Mouse (Mus musculus): Measurements from ENCODE around the gene Surf1. TPM values are rescaled to one million over a fixed set of nuclear protein-coding genes. Genes with fewer than 3 reads are reported as not detected.
"Not testable (repeated sequence)": the region's sequence is repeated elsewhere in the genome, so short reads cannot be mapped to it uniquely, and the experiment has no call there.

Gene Surf1
- total RNA-seq, 2 experiments from 2014 or later: 44.3 to 45.3 TPM

GRCm38 (mm10) chr2:26905936-26906335 lies 10.4 kb downstream of the Surf1 start:
- DNase-seq: no peak
- intact Hi-C loops (cut with DNase I): loop anchor here (5.0 to 10.0 kb wide), 2 partner anchors 121 to 461 kb away; partner anchors contain the start of genes Sec16a and Slc2a6

GRCm38 (mm10) chr2:26903311-26903710 lies 13.0 kb downstream of the Surf1 start:
- no peak for DNase-seq
- intact Hi-C loops (cut with DNase I): loop anchor here (10.0 kb wide), 1 partner anchor 459 kb away; the partner anchor contains the start of gene Sec16a

GRCm38 (mm10) chr2:26902467-26903220 lies 13.7 kb downstream of the Surf1 start, which contains the start of gene Surf6:
TSS of gene Surf6 (minus strand) at chr2:26902879.
- DNase-seq: peak; percentile 88 to 92
- intact Hi-C loops (cut with DNase I): loop anchor here (10.0 kb wide), 1 partner anchor 458 kb away; the partner anchor contains the start of gene Sec16a

- intact Hi-C loops (cut with DNase I): loop anchor here (10.0 kb wide), 1 partner anchor 457 kb away; the partner anchor contains the start of gene Sec16a
- no peak for DNase-seq
Observed at GRCm38 (mm10) chr2:26901834-26902400, 14.4 kb downstream of the Surf1 start.

- intact Hi-C loops (cut with DNase I): loop anchor here (10.0 kb wide), 1 partner anchor 456 kb away; the partner anchor contains the start of gene Sec16a
Observed at GRCm38 (mm10) chr2:26900731-26901130, 15.6 kb downstream of the Surf1 start.

GRCm38 (mm10) chr2:26895898-26896297 lies 20.4 kb downstream of the Surf1 start:
- no peak for DNase-seq
- intact Hi-C loops (cut with DNase I): no loop called here

More at GRCm38 (mm10) chr2:26900731-26901130, 15.6 kb downstream of the Surf1 start:
- DNase-seq: no peak

- intact Hi-C loops (cut with DNase I); DNase-seq: not testable (repeated sequence)
Observed at GRCm38 (mm10) chr2:26886170-26886569, 30.2 kb downstream of the Surf1 start.

- intact Hi-C loops (cut with DNase I); DNase-seq: not testable (repeated sequence)
Observed at GRCm38 (mm10) chr2:26885541-26885940, 30.8 kb downstream of the Surf1 start.

GRCm38 (mm10) chr2:26878571-26878970 lies 37.8 kb downstream of the Surf1 start:
- intact Hi-C loops (cut with DNase I): no loop called here
- DNase-seq: no peak

GRCm38 (mm10) chr2:26870666-26871065 lies 45.7 kb downstream of the Surf1 start:
- intact Hi-C loops (cut with DNase I): no loop called here
- DNase-seq: no peak

GRCm38 (mm10) chr2:26864879-26865278 lies 51.5 kb downstream of the Surf1 start, which contains the start of gene Abo:
TSS of gene Abo (minus strand) at chr2:26864979.
- intact Hi-C loops (cut with DNase I): no loop called here

More at GRCm38 (mm10) chr2:26864879-26865278, 51.5 kb downstream of the Surf1 start, which contains the start of gene Abo:
- no peak for DNase-seq

Other genes with a start within 250 kb of the Surf1 start
- gene Lcn4, start 245.2 kb downstream of the Surf1 start, total RNA-seq (2021): not detected
- gene Abo, start 51.6 kb downstream of the Surf1 start, total RNA-seq (2021): not detected
- gene Surf6, start 13.7 kb downstream of the Surf1 start, total RNA-seq (2021): 10 to 100 TPM; 11.3 to 12.3 TPM
- 10 to 100 TPM; 24.4 to 26.5 TPM for gene Med22, start 5.9 kb downstream of the Surf1 start, total RNA-seq (2021)
- 100 to 1,000 TPM; 272 to 313 TPM for gene Rpl7a, start 5.8 kb downstream of the Surf1 start, total RNA-seq (2021)
- 10 to 100 TPM; 14.3 to 15.0 TPM for gene Surf2, start 163 bp downstream of the Surf1 start, total RNA-seq (2021)
- gene Surf4, start 17.4 kb upstream of the Surf1 start, total RNA-seq (2021): 10 to 100 TPM; 84.7 to 88.7 TPM
- under 1 TPM in 1 of 2 experiments, not detected in 1; 0.29 TPM for gene Stkld1, start 17.5 kb upstream of the Surf1 start, total RNA-seq (2021)
- gene Rexo4, start 47.9 kb upstream of the Surf1 start, total RNA-seq (2021): 10 to 100 TPM; 13.6 to 16.4 TPM
- not detected for gene Adamts13, start 56.9 kb upstream of the Surf1 start, total RNA-seq (2021)
- gene Cacfd1, start 93.4 kb upstream of the Surf1 start, total RNA-seq (2021): 10 to 100 TPM; 32.4 to 37.2 TPM
- under 1 TPM; 0.41 TPM for gene Slc2a6, start 111.5 kb upstream of the Surf1 start, total RNA-seq (2021)
- gene Mymk, start 155.6 kb upstream of the Surf1 start, total RNA-seq (2021): not detected
- 10 to 100 TPM; 27.9 to 36.3 TPM for gene Adamtsl2, start 162.8 kb upstream of the Surf1 start, total RNA-seq (2021)
- gene Fam163b, start 226.0 kb upstream of the Surf1 start, total RNA-seq (2021): under 1 TPM; 0.38 to 0.51 TPM
- 1 to 10 TPM; 2.2 to 2.6 TPM for gene Dbh, start 248.7 kb upstream of the Surf1 start, total RNA-seq (2021)